Comparison of ENCODE assay signal across 11 mouse cellular contexts in genomic region chr1:135125990-135126389, GRCm38 (mm10). TPM values are rescaled to one million over a fixed set of nuclear protein-coding genes. Genes with fewer than 3 reads are reported as not detected.
DNase-seq lines count a peak whose midpoint lies in the region.
"Had no signal": no experiment of that assay in that cellular context is flagged by ENCODE, and none has a peak within 500 bp of the region (broad histone marks: within the 10 kb centered on the region; RNA-seq: fewer than 3 reads in every experiment).

No protein-coding gene starts in this region.

- DNase-seq in kidney, adult 18-20 months: peak; percentile 38
- no peak for DNase-seq in kidney, adult 9 months
- DNase-seq in right cerebral cortex, postnatal 4 days: peak; percentile 38
- no peak for DNase-seq in right cerebral cortex, adult 2 months (ENCODE audit: low spot score in 2 of 2)
- peak; percentile 10 for DNase-seq in induced T-regulatory cell, adult 2 months (ENCODE audit: low read depth)
- DNase-seq in spleen, postnatal 14 days (ENCODE audit: low spot score in 2 of 2): no peak
- no peak for DNase-seq in heart, postnatal 4 days
- DNase-seq: gastrocnemius, postnatal 10 days had no signal

RNA-seq across cellular contexts. Expression of gene Ptpn7, which starts 6.5 kb away (rescaled TPM):
- under 1 TPM; 0.47 to 0.52 TPM for total RNA-seq in heart, postnatal 4 days (2021)

RNA-seq across cellular contexts. Expression of gene Arl8a, which starts 20.6 kb away (rescaled TPM):
- 10 to 100 TPM; 33.5 to 36.8 TPM for total RNA-seq in heart, postnatal 4 days (2021)

RNA-seq across cellular contexts. Expression of gene Lgr6, which starts 20.9 kb away (rescaled TPM):
- total RNA-seq in heart, postnatal 4 days (2021): 1 to 10 TPM; 8.6 to 9.4 TPM
- total RNA-seq: hematopoietic stem cell, adult 5-6 weeks; megakaryocyte, adult 5-6 weeks had no signal

RNA-seq across cellular contexts. Expression of gene Gpr37l1, which starts 41.5 kb away (rescaled TPM):
- total RNA-seq in heart, postnatal 4 days (2021): under 1 TPM in 1 of 2 experiments, not detected in 1; 0.18 TPM
- total RNA-seq: ES-E14; hematopoietic stem cell, adult 5-6 weeks; megakaryocyte, adult 5-6 weeks had no signal

Comparison
In these comparisons a context has a peak if more than half of its experiments do, and no peak if none do; other contexts are left out.
1. DNase-seq: peak in kidney, adult 18-20 months (single experiment), right cerebral cortex, postnatal 4 days (single experiment) and induced T-regulatory cell, adult 2 months (single experiment); none in kidney, adult 9 months (single experiment), right cerebral cortex, adult 2 months (0 of 2), spleen, postnatal 14 days (0 of 2) and heart, postnatal 4 days (single experiment).